Mouse (Mus musculus) midbrain, embryonic 15.5 days (tissue): ENCODE data around the gene Smim6. TPM values are rescaled to one million over a fixed set of nuclear protein-coding genes. Genes with fewer than 3 reads are reported as not detected.

Experiments used
- ATAC-seq: fragments of 200-750 bp; cut with Nextera tagmentation; replicated peaks from 2 replicates; pipeline ENCODE4 v1.8.0; 2017; ENCODE audit warnings: moderate TSS enrichment
- H3K27ac ChIP-seq: fragments of 300-500 bp; sonication (generic); 2 replicates; pipeline ENCODE4 v1.5.1; 2015; ENCODE audit warnings: mild to moderate bottlenecking, inconsistent platforms
- H3K27me3 ChIP-seq: fragments of 300-500 bp; sonication (generic); replicated peaks from 2 replicates; pipeline ENCODE4 v1.6.1; 2015; ENCODE audit warnings: inconsistent platforms
- H3K36me3 ChIP-seq: fragments of 300-500 bp; sonication (generic); replicated peaks from 2 replicates; pipeline ENCODE4 v1.6.1; 2015; ENCODE audit warnings: inconsistent platforms
- H3K4me1 ChIP-seq: fragments of 300-500 bp; sonication (generic); 2 replicates; pipeline ENCODE4 v1.6.1; 2015; ENCODE audit warnings: inconsistent platforms
- H3K4me2 ChIP-seq: fragments of 300-500 bp; sonication (generic); 2 replicates; pipeline ENCODE4 v1.6.1; 2015; ENCODE audit warnings: inconsistent platforms, mild to moderate bottlenecking, moderate library complexity
- H3K4me3 ChIP-seq: fragments of 300-500 bp; sonication (generic); 2 replicates; pipeline ENCODE4 v1.5.1; 2015; ENCODE audit warnings: mild to moderate bottlenecking, inconsistent platforms
- H3K9ac ChIP-seq: fragments of 300-500 bp; sonication (generic); 2 replicates; pipeline ENCODE4 v1.6.1; 2015; ENCODE audit warnings: mild to moderate bottlenecking, inconsistent platforms
- H3K9me3 ChIP-seq: fragments of 300-500 bp; sonication (generic); 2 replicates; pipeline ENCODE4 v1.6.1; 2016; ENCODE audit warnings: inconsistent platforms
- WGBS: fragments of 180-500 bp; shearing (Covaris S2); methylation state at CpG from one replicate; pipeline ENCODE4 v1.1.7; 2015; ENCODE audit warnings: mixed read lengths; 5-methylcytosine and 5-hydroxymethylcytosine counted together
- polyA plus RNA-seq: library from polyadenylated mRNA; unstranded; fragments of >200 nt; fragmentation: Nextera tagmentation; extraction: Ambion mirVana; gene quantifications from 2 replicates; pipeline ENCODE4 v1.2.1, GENCODE M21; 2015

The Smim6 gene
- polyA plus RNA-seq, 1 experiment from 2014 or later = 1.1 TPM

GRCm38 (mm10) chr11:115921986-115922385 lies 10.2 kb downstream of the Smim6 start:
- Histone ChIP-seq H3K9ac (no peak overlapping the region), H3K4me2 (no peak overlapping the region), H3K4me1 (no peaks in the 10 kb centered on the region), H3K4me3 (no peak overlapping the region), H3K36me3 (peaks cover 13% of the 10 kb centered on the region; the same call in 1 of the 2 replicates), H3K9me3 (no peaks in the 10 kb centered on the region), H3K27me3 (no peaks in the 10 kb centered on the region), H3K27ac (no peak overlapping the region)
- no peak for ATAC-seq
- WGBS = 95% methylated on average over 1 of the region's 1 CpGs

GRCm38 (mm10) chr11:115929031-115929430 lies 17.2 kb downstream of the Smim6 start:
- Histone ChIP-seq H3K27ac (no peak overlapping the region), H3K4me3 (no peak overlapping the region), H3K36me3 (peaks cover 10% of the 10 kb centered on the region; the same call in 1 of the 2 replicates), H3K4me2 (no peak overlapping the region), H3K9ac (no peak overlapping the region), H3K27me3 (no peaks in the 10 kb centered on the region), H3K9me3 (no peaks in the 10 kb centered on the region), H3K4me1 (peaks cover 18% of the 10 kb centered on the region)
- ATAC-seq = no peak
- 94% methylated on average over 8 of the region's 8 CpGs for WGBS

DNA sequence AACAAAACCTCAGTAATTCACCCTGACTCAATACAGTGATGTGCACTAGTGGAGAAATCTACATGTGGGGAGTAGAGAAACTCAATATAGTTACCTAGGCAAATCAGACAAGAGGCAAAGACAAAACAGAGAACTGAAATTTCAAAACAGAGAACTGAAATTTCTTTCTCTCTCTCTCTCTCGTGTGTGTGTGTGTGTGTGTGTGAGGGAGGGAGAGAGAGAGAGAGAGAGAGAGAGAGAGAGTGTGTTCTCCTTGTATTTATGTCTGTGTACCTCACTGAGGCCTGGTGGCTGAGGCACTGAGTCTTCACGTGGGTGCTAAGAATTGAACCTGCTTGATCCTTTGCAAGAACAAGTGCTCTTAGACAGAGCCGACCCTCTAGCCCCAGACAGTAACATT lies 18.0 kb downstream of the Smim6 start:
- ATAC-seq = no peak
- no peak overlapping the region for H3K9ac ChIP-seq
- no peak overlapping the region for H3K4me2 ChIP-seq
- 85% methylated on average over 3 of the region's 3 CpGs for WGBS
- H3K4me3 ChIP-seq = no peak overlapping the region
- no peak overlapping the region for H3K27ac ChIP-seq
- no peaks in the 10 kb centered on the region for H3K9me3 ChIP-seq
- H3K4me1 ChIP-seq = peaks cover 26% of the 10 kb centered on the region
- H3K36me3 ChIP-seq = peaks cover 10% of the 10 kb centered on the region; the same call in 1 of the 2 replicates
- H3K27me3 ChIP-seq = no peaks in the 10 kb centered on the region

GRCm38 (mm10) chr11:115931235-115931634 lies 19.4 kb downstream of the Smim6 start:
- Histone ChIP-seq H3K36me3 (peaks cover 15% of the 10 kb centered on the region), H3K9me3 (no peaks in the 10 kb centered on the region), H3K4me1 (peaks cover 31% of the 10 kb centered on the region), H3K9ac (no peak overlapping the region), H3K4me2 (no peak overlapping the region), H3K27ac (no peak overlapping the region), H3K4me3 (no peak overlapping the region), H3K27me3 (no peaks in the 10 kb centered on the region)
- ATAC-seq = no peak
- WGBS = 77% methylated on average over 3 of the region's 3 CpGs

- H3K4me3 ChIP-seq = peak within 1 kb of the TSS; percentile 86
- peaks cover 31% of the 10 kb centered on the region for H3K4me1 ChIP-seq
- no peaks in the 10 kb centered on the region for H3K27me3 ChIP-seq
- no peaks in the 10 kb centered on the region for H3K9me3 ChIP-seq
- ATAC-seq = peak; percentile 99
- H3K27ac ChIP-seq = peak within 1 kb of the TSS; percentile 75
- under 1% methylated on average over 28 of the region's 28 CpGs for WGBS
- peaks cover 21% of the 10 kb centered on the region for H3K36me3 ChIP-seq
- peak within 1 kb of the TSS; percentile 81 for H3K9ac ChIP-seq
- peak within 1 kb of the TSS; percentile 85 for H3K4me2 ChIP-seq
Observed at GRCm38 (mm10) chr11:115933108-115933746, 21.4 kb downstream of the Smim6 start, which contains the start of the genes Sap30bp and Recql5. Sap30bp (plus strand) TSS chr11:115933282. Recql5 (minus strand) TSS chr11:115933477.

DNA sequence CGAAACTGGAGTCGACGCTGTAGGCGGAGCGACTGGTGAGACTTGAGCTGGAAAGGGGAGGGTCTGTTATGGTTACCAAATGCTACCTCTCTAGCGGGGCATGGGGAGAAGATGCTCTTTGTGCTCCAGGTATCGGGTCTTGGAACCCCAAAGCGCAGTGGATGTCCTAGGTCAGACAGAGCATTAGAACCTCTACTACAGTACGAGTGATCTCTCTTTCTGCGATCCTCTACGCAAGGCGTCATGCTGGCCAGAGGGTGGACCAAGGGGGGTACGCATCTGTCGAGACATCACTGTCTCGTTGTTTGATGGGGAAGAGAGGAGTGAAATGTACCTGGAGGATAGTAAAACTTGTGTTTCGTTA lies 21.9 kb downstream of the Smim6 start:
- Histone ChIP-seq H3K36me3 (peaks cover 20% of the 10 kb centered on the region), H3K9me3 (no peaks in the 10 kb centered on the region), H3K27ac (peak overlapping the region; percentile 75), H3K4me1 (peaks cover 31% of the 10 kb centered on the region), H3K9ac (peak overlapping the region; percentile 81), H3K4me2 (peak overlapping the region; percentile 85), H3K4me3 (peak overlapping the region; percentile 86), H3K27me3 (no peaks in the 10 kb centered on the region)
- ATAC-seq = peak; percentile 63
- WGBS = under 1% methylated on average over 16 of the region's 16 CpGs

DNA sequence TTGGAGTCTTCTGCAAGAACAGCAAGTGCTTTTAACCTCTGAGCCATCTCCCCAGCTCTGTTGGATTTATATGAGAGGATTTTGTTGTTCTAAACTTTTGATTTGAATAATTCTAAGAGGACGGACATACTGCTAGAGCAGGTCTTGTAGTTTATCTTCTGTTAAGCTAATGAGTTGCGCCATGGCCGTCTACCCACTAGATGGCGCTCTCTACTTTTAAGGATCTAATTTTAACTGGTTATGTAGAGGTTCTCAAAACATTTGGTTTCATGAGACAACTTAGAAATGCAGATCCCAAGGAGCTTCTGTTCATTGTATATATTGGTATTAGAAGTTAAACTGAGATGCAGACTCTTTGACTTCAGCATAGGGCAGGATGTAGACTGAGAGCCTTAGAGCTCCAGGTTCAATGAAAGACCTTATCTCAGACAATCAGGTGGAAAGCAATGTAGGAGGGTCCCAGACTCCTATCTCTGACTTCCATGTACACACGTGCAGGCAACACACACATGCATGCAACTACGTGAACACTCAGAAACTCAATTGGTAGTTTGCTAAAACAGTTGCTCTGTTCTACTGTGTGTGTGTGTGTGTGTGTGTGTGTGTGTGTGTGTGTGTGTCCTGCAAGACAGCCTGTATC lies 28.0 kb downstream of the Smim6 start:
- H3K4me2 ChIP-seq = no peak overlapping the region
- peaks cover 6% of the 10 kb centered on the region for H3K4me1 ChIP-seq
- no peak for ATAC-seq
- no peaks in the 10 kb centered on the region for H3K27me3 ChIP-seq
- no peak overlapping the region for H3K27ac ChIP-seq
- no peaks in the 10 kb centered on the region for H3K9me3 ChIP-seq
- peaks cover 26% of the 10 kb centered on the region for H3K36me3 ChIP-seq
- H3K9ac ChIP-seq = no peak overlapping the region
- WGBS = 41% methylated on average over 6 of the region's 6 CpGs
- H3K4me3 ChIP-seq = no peak overlapping the region

DNA sequence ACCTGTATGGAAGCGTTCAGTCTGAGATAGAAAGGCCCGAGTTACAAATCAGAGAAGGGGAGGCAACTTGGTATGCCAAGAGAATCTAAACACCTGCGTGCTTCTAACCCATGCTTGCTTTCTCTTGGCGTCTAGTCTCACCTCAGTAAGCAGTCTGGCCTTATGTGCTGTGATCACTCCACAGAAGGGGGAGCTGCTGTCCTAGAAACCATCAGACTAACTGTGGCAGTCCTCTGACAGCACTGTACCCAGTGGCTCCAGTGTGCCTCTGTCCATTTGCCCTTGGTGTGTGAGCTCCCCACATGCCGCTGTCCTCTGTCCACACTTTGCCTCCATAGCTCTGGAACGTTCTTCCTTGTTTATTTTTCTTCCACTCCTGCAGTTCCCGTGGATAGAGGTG lies 30.2 kb downstream of the Smim6 start:
- WGBS = 87% methylated on average over 7 of the region's 7 CpGs
- no peak for ATAC-seq

DNA sequence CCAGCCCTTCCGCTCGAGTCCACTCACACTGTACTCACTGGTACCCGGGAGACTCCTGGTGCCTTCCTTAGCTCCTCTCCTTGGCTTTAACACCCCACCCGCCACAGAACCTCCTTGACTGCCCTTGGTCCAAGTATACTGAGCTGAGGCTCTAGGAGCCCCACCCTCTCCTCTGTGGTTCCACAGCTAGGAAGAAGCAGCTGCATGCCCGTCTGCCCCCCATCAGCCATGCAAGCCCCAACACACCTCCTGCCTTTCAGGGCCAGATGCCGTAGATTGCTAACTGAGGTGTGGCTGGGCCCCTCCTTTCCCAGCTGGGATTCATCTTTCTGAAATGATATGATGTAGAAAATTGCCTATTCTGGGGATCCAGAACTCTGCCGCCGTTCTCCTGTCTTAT lies 33.4 kb downstream of the Smim6 start:
- H3K9me3 ChIP-seq = no peaks in the 10 kb centered on the region
- 94% methylated on average over 8 of the region's 8 CpGs for WGBS
- H3K4me2 ChIP-seq = no peak overlapping the region
- H3K9ac ChIP-seq = no peak overlapping the region
- no peak for ATAC-seq
- no peaks in the 10 kb centered on the region for H3K27me3 ChIP-seq
- H3K4me3 ChIP-seq = no peak overlapping the region
- H3K27ac ChIP-seq = no peak overlapping the region
- H3K36me3 ChIP-seq = peaks cover 10% of the 10 kb centered on the region
- no peaks in the 10 kb centered on the region for H3K4me1 ChIP-seq

More for the DNA sequence above, 30.2 kb downstream of the Smim6 start:
- H3K36me3 ChIP-seq = peaks cover 20% of the 10 kb centered on the region
- no peak overlapping the region for H3K4me3 ChIP-seq
- H3K9ac ChIP-seq = no peak overlapping the region
- no peak overlapping the region for H3K27ac ChIP-seq
- H3K9me3 ChIP-seq = no peaks in the 10 kb centered on the region
- no peak overlapping the region for H3K4me2 ChIP-seq
- H3K4me1 ChIP-seq = no peaks in the 10 kb centered on the region
- no peaks in the 10 kb centered on the region for H3K27me3 ChIP-seq

DNA sequence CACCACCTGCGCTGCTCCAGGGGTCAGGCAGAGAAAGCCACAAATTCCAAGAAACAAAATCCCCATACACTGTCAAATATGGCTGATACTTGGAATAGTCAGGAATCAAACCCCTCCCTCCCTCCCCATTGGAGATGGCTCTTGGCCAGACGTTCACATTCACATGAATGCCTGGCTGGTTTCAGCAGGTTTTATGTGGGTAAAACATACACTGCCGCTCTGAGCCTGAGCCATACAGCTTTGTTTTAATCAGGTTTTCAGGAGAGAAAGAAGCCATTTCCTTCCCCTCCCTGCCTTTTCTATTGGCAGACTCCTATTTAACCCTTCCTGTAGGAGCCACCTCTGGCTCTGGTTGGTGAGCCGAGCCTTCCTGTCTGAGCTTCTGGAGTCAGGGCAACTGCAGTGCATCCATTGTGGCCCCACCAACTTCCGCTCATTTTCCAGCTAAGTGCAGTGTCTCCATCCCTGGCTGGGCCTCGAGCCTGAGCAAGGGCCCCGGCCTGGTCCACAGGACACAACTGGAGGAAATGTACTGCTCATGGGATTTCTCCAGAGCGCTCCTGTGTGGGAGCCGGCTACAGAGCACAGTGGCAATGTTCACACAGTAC lies 34.5 kb downstream of the Smim6 start:
- H3K27ac ChIP-seq = no peak overlapping the region

GRCm38 (mm10) chr11:115948316-115948715 lies 36.5 kb downstream of the Smim6 start:
- Histone ChIP-seq H3K36me3 (peaks cover 27% of the 10 kb centered on the region), H3K9ac (no peak overlapping the region)
- 93% methylated on average over 9 of the region's 9 CpGs for WGBS

More for the DNA sequence above, 34.5 kb downstream of the Smim6 start:
- Histone ChIP-seq H3K36me3 (peaks cover 10% of the 10 kb centered on the region), H3K9ac (no peak overlapping the region), H3K4me2 (no peak overlapping the region), H3K4me3 (no peak overlapping the region), H3K9me3 (no peaks in the 10 kb centered on the region), H3K4me1 (no peaks in the 10 kb centered on the region), H3K27me3 (no peaks in the 10 kb centered on the region)
- ATAC-seq = no peak
- 90% methylated on average over 9 of the region's 9 CpGs for WGBS

DNA sequence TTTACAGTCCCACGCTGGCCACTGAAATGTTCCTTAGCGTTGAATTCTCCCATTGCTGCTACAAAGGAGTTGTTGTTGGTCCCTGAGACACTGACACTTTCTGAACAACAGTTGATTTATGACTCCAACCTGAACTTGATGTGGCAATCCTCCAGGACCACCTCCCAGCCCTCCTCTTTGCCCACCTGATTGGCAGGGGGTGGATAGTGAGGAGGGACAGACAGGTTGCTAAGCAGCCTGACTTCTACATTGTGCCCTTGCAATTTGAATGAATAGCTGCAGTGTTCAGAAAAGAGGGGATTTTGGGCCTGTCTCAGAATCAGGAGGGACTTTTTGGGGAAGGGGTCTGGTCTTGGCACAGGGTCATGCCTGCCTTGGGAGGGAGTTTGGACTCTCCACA lies 38.9 kb downstream of the Smim6 start:
- Histone ChIP-seq H3K4me1 (no peaks in the 10 kb centered on the region), H3K27me3 (no peaks in the 10 kb centered on the region), H3K4me2 (no peak overlapping the region), H3K9me3 (no peaks in the 10 kb centered on the region), H3K27ac (no peak overlapping the region), H3K9ac (no peak overlapping the region), H3K36me3 (peaks cover 32% of the 10 kb centered on the region), H3K4me3 (no peak overlapping the region)
- ATAC-seq = no peak
- 90% methylated on average over 2 of the region's 2 CpGs for WGBS

More at GRCm38 (mm10) chr11:115948316-115948715, 36.5 kb downstream of the Smim6 start:
- Histone ChIP-seq H3K27ac (no peak overlapping the region), H3K9me3 (no peaks in the 10 kb centered on the region), H3K27me3 (no peaks in the 10 kb centered on the region), H3K4me3 (no peak overlapping the region), H3K4me1 (no peaks in the 10 kb centered on the region), H3K4me2 (no peak overlapping the region)
- ATAC-seq = no peak
